Mouse (Mus musculus): ENCODE measurements around the gene Dctn2. TPM values are rescaled to one million over a fixed set of nuclear protein-coding genes. Genes with fewer than 3 reads are reported as not detected.

The Dctn2 gene
- total and polyA plus RNA-seq, 3 experiments = 240 to 297 TPM; not detected in 1

GRCm38 (mm10) chr10:127287936-127288293, 21.7 kb downstream of the Dctn2 start:
- Histone ChIP-seq H3K27me3 (ENCODE audit: control insufficient read depth in 1 of 2, insufficient read depth in 2 of 2, low read length in 2 of 2) (no peaks in the 10 kb centered on the region), H3K79me2 (ENCODE audit: control insufficient read depth, insufficient read depth, low read length, poor library complexity) (peaks cover 65% of the 10 kb centered on the region), H3K27ac (ENCODE audit: control insufficient read depth, low read depth, low read length) (peak overlapping the region; percentile 89), H3K4me1 (ENCODE audit: control insufficient read depth in 1 of 2, insufficient read depth in 2 of 2, low read length in 2 of 2) (peaks cover 0 to 15% of the 10 kb centered on the region in 2 experiments; a peak in 2 of 4 replicates), H3K36me3 (ENCODE audit: control insufficient read depth in 1 of 2, insufficient read depth in 2 of 2, low read length in 2 of 2) (peaks cover 2 to 12% of the 10 kb centered on the region in 2 experiments; a peak in 3 of 4 replicates), H3K4me3 (ENCODE audit: control insufficient read depth in 1 of 2, insufficient read depth in 1 of 2, low read depth in 2 of 2, low read length in 2 of 2) (peak overlapping the region; percentile 75 to 91), H3K9ac (ENCODE audit: control insufficient read depth, low read depth, low read length, poor library complexity, severe bottlenecking) (peak overlapping the region; percentile 93), H3K9me3 (replicated peaks; ENCODE audit: insufficient read depth, low read length) (no peaks in the 10 kb centered on the region)
- DNase-seq (ENCODE audit: low read depth, low spot score) = no peak
- no peak for TF ChIP-seq KAT2A (conservative IDR thresholded peaks at IDR 0.05; ENCODE audit: low read depth, low read length)
- 0 out of 2 replicates have a peak, but pooled peaks have one; percentile 53 for TF ChIP-seq CHD1 (IDR thresholded peaks at IDR 0.05; ENCODE audit: low read depth, low read length)
- no peak for TF ChIP-seq MAFK (IDR thresholded peaks at IDR 0.05; ENCODE audit: borderline replicate concordance, low read depth, low read length)
- no peak for TF ChIP-seq ZKSCAN1 (IDR thresholded peaks at IDR 0.05; ENCODE audit: low read depth, low read length)
- TF ChIP-seq CHD2 (IDR thresholded peaks at IDR 0.05; ENCODE audit: low read length) = 0 out of 2 replicates have a peak, but pooled peaks have one; percentile 9
- no peak for TF ChIP-seq POLR2A (IDR thresholded peaks at IDR 0.05; ENCODE audit: control insufficient read depth in 1 of 2, insufficient read depth in 1 of 2, low read depth in 1 of 2, low read length in 2 of 2, poor library complexity in 1 of 2)
- no peak; the same call in 1 of the 2 replicates for TF ChIP-seq POLR2AphosphoS5 (IDR thresholded peaks at IDR 0.05; ENCODE audit: borderline replicate concordance, low read depth, low read length)
- TF ChIP-seq POLR2AphosphoS2 (IDR thresholded peaks at IDR 0.05; ENCODE audit: low read length) = no peak; the same call in 1 of the 2 replicates
- TF ChIP-seq GATA1 (IDR thresholded peaks at IDR 0.05; ENCODE audit: low read depth, low read length) = no peak
- no peak; the same call in 1 of the 2 replicates for TF ChIP-seq SIN3A (IDR thresholded peaks at IDR 0.05; ENCODE audit: low read length)
- no peak for TF ChIP-seq MYC (IDR thresholded peaks at IDR 0.05; ENCODE audit: low read depth, low read length)
- no peak for TF ChIP-seq RAD21 (IDR thresholded peaks at IDR 0.05; ENCODE audit: low read depth, low read length)
- TF ChIP-seq ZMIZ1 (IDR thresholded peaks at IDR 0.05; ENCODE audit: low read depth, low read length) = peak; percentile 65
- no peak for TF ChIP-seq MEF2A (IDR thresholded peaks at IDR 0.05; ENCODE audit: extremely low read depth, insufficient replicate concordance, low read depth, low read length, poor library complexity, severe bottlenecking)
- TF ChIP-seq MXI1 (IDR thresholded peaks at IDR 0.05; ENCODE audit: low read depth, low read length) = peak; percentile 19; the same call in 1 of the 2 replicates
- TF ChIP-seq MYB (IDR thresholded peaks at IDR 0.05; ENCODE audit: low read depth, low read length) = no peak
- 0 out of 2 replicates have a peak, but pooled peaks have one; percentile 18 for TF ChIP-seq NELFE (IDR thresholded peaks at IDR 0.05; ENCODE audit: low read depth, low read length)
- TF ChIP-seq GABPA (IDR thresholded peaks at IDR 0.05; ENCODE audit: low read depth, low read length) = no peak
- TF ChIP-seq HCFC1 (IDR thresholded peaks at IDR 0.05; ENCODE audit: low read depth, low read length) = no peak
- 0 out of 2 replicates have a peak, but pooled peaks have one; percentile 19 for TF ChIP-seq TBP (IDR thresholded peaks at IDR 0.05; ENCODE audit: low read depth, low read length)
- TF ChIP-seq MAZ (IDR thresholded peaks at IDR 0.05; ENCODE audit: low read depth, low read length) = no peak
- no peak for TF ChIP-seq USF1 (IDR thresholded peaks at IDR 0.05; ENCODE audit: low read depth, low read length)
- TF ChIP-seq SMC3 (IDR thresholded peaks at IDR 0.05; ENCODE audit: low read depth, low read length) = 0 out of 2 replicates have a peak, but pooled peaks have one; percentile 12
- no peak for TF ChIP-seq CTCF (IDR thresholded peaks at IDR 0.05 in 2 of 3, conservative IDR thresholded peaks at IDR 0.05 in 1 of 3; ENCODE audit: control insufficient read depth in 1 of 3, insufficient read depth in 1 of 3, low read depth in 2 of 3, low read length in 3 of 3, poor library complexity in 1 of 3, severe bottlenecking in 1 of 3)

Measured in MEL (cell line).